Mouse (Mus musculus): ENCODE results near the gene Hcn3.

The Hcn3 gene

DNA sequence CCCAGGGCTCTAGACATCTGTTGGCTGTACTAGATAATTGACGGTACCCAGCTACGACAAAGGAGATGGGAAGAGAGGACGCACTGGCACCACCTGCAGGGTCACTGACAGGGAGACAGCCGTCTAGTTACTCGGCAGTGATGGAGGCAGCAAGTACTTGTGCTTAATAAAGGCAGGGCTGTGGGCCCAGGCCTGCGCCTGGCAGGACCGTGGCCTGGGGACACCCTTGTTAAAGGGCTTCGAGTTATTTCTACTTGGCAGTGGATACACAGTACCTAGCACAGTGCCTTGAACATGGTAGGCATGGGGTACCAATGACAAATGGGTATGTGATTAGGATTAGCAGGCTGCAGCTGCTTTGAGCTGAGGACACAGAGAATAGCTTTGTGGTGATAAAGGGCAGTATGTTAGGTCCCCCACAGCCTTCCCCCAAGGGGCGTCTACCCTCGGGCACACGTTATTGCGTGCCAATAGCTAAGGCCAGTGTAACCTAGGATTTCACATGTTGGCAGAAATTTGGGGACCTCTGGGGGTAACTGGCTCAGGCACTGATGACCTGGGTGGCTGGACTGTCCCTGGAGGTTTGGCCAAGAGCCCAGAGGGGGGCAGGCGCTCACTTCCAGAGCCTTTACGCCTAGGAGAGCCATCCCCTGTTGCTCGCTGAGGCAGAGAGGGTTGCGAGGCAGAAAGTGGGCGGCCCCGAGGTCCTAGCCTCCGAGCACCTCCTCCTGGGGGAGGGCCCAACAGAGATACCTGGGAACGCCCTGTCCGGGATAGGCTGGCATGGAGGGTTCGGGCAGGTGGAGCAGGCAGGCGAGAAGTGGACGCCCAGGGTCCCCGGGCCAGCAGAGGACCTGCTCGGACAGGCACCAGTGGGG is 12.7 kb downstream of the Hcn3 start:
- DNase-seq (ENCODE audit: low read depth, low spot score), result no peak

GRCm38 (mm10) chr3:89145566-89145965 is 14.4 kb downstream of the Hcn3 start:
- DNase-seq (ENCODE audit: low read depth, low spot score), result no peak

DNA sequence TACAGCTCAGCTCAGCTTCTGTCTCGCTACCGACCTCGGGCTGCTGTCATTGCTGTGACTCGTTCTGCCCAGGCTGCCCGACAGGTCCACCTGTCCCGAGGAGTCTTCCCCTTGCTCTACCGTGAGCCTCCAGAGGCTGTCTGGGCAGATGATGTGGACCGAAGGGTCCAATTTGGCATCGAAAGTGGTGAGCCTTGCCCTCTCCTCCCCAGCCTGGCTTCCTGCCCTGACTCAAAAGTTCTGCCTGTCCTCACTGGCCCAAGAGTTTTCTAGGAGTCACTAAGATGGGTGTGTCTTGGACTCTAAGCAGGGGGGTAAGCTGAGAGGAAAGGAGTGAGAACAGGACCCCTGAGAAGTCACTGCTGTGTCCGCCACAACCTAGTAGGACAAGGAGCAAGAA is 15.2 kb downstream of the Hcn3 start:
- no peak for DNase-seq (ENCODE audit: low read depth, low spot score)

DNA sequence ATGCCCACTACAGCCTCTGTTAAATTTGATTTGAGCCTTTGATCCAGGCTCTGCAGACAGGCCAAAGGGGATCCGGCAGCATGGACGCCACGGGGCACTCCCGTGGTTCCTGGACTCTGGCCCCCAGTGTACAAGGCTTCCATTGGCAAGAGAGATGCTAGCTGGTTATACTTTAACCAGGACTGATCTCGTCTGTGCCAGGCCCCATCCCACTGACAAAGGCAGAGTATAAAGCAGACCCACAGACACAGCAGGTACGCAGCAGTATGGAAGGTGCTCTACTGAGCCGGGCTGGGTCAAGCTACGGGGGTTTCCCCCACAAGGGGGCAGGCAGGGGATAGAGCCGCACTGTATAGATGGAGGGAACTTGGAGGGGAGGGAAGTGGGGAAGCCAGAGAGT is 23.6 kb downstream of the Hcn3 start:
- DNase-seq (ENCODE audit: low read depth, low spot score), result no peak

DNA sequence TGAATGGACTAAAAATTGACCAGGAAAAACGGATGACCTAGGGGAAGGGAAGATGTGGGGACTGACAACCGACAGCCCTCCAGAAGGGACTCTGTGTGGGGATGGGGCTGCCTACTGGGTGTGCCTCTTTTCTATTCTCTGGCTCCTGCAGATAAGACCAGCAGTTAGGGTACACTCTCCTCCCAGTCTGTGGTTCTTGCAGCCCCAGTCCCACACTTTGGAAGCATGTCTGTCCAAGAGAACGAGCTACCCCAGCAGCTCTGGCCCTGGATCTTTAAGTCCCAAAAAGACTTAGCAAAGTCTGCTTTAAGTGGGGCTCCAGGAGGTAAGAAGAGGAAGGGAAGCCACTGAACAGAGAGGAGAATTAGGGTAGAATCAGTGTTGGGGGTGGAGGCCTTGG is 24.0 kb downstream of the Hcn3 start, which contains the start of gene Pklr:
Pklr (plus strand) TSS at position 185 of the 400 bp plus-strand sequence.
- DNase-seq (ENCODE audit: low read depth, low spot score), result no peak

DNA sequence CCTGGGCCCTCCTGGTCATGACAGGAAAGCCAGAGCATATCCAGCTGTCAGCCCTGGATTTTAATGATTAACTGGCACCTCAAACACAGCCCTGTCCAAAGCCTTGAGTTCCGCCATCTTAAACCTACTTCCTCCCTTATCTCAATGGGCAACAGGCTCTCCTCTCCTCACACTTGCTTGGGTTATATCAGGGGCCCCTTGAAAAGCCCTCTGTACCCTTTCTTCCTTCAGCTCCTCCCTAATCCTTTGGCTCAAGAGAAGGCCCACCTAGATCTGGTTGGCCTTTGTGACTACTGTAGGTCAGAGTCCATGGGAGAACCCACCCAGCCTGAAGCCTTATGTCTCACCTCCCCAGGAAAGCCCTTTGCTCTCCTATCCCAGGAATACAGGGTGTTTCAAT is 26.2 kb downstream of the Hcn3 start:
- DNase-seq (ENCODE audit: low read depth, low spot score), result no peak

DNA sequence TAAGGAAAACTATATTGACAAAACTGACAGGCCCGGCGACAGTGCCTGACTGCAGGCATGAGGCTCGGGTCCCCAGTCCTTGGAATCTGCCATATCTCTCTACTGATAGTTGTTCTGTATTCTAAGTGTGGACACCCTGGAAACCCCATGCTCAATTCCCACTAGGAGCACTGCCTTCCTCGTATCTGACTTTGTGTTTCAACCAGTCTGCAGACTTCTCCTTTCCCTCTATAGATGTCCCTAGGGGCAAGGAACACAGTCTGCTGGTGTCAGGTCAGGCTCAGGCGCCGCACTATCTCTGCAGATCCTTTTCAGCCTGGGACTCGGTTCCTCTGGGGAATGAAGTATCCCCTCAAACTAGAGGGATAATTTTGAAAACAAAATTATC is 26.9 kb downstream of the Hcn3 start:
- DNase-seq (ENCODE audit: low read depth, low spot score), result no peak

DNA sequence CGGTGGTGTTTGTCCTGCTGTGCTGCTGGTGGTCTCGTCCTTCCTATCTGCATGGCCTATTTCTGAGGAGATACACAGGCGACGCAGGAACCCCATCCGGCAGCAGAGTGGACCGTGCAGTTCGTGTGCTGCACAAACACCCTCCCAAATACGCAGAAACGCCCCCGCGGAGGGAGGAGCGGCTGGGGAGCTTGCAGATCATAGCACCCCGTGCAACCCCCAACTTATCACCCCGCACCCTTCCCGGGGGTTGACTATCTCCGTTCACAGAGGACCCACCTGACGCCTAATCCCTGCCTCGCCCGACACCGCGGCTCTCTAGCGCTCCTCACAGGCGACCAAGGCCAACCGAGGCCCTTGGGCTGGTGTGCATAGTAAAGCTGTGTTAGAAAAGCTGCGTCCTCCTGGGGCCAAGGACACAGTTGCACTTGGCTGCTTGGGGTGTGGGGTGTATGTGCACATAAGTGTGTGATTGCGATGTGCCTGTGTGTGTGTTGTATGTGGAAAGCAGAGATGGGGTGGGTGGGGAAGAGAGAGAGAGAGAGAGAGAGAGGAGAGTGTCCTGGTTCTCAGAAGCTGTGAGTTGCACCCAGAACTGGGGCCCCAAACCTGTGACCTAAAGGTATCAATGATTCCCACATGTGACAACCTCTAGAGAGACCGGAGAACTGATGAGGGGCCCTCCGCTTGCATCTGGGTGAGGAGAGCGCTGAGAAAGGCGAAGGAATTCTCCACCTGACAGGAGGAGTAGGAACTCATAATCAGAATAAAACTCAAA is 27.5 kb downstream of the Hcn3 start:
- DNase-seq (ENCODE audit: low read depth, low spot score), result peak; percentile 17

- DNase-seq (ENCODE audit: low read depth, low spot score), result no peak
Observed at GRCm38 (mm10) chr3:89131816-89132215, 28.2 kb downstream of the Hcn3 start.

DNA sequence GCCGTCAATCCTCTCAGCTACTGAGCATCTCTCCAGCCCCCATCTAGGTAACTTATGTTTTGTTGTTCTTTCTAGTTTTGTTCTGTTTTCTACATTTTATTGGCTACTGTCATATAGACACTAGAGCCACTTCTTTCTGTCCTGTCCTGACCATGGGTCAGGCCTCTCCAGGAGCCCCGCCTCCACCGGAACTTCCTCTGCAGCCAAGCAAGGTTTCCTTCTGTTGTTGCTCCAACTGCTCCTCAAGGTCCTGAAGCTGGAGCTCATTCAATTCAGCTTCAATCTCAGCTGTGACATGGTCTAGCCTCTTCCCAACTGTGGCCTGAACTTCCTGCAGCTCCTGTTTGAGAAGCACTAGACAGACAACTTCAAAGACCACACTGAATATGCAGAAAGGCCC is 30.1 kb downstream of the Hcn3 start:
- no peak for DNase-seq (ENCODE audit: low read depth, low spot score)

GRCm38 (mm10) chr3:89125981-89126380 is 34.0 kb downstream of the Hcn3 start:
- DNase-seq (ENCODE audit: low read depth, low spot score), result no peak

DNA sequence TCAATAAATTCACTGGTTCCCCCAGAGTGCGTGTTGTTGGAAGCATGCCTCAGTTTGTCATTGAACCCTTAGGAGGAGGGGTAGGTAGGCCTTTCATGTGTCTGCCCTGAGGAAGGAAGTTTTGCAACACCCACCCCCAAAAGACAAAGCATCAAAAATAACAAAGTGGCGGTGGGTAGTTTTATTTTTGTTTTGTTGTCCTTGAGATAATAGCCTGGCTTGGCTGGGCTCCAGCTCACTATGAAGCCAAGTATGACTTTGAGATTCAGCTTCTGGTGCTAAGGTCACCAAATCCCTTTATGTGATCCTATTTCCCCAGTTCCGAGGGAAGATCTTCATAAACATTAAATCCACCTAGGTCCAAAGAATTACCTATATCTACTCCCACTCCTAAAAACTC is 35.8 kb downstream of the Hcn3 start:
- no peak for DNase-seq (ENCODE audit: low read depth, low spot score)

- no peak for DNase-seq (ENCODE audit: low read depth, low spot score)
Observed at GRCm38 (mm10) chr3:89123313-89123712, 36.7 kb downstream of the Hcn3 start.

DNA sequence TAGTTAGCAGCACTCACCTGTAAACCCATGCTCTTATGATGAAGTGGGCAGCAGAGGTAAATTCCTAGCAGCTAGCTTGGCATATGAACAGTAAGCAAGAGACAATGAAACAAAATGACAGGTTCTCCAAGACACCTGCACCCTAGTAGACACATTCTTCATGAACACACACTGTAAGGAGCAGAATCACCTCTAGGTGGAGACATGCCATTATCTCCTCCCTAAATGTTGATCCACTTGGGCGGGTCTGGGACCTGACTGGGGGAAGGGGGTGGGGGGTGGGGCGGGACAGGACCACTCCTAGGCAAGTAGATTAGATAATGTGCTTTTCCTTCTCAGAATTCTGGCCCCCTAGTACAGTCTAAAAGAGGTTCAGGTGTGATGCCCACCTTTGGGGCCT is 44.5 kb downstream of the Hcn3 start:
- DNase-seq (ENCODE audit: low read depth, low spot score), result peak; percentile 63

DNA sequence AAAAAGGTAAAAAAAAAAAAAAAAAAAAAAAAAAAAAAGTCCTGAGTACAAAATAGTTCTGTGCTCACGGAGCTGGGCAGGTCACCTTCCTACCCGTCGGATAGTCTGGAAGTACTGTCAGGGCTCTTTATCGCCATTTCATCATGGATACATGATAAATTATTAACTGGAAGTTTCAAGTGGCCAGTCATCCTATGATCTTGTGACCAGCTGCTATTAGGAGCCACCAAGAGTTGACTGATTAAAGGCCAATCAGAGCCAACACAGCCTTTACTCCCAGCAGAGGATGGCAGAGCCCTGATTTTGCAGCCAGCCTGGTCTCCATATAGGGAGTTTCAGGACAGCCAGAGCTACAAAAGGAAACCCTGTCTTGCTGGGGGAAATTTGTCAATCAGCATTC is 46.9 kb downstream of the Hcn3 start:
- DNase-seq (ENCODE audit: low read depth, low spot score), result no peak

- no peak for DNase-seq (ENCODE audit: low read depth, low spot score)
Observed at GRCm38 (mm10) chr3:89108146-89108545, 51.9 kb downstream of the Hcn3 start.

DNA sequence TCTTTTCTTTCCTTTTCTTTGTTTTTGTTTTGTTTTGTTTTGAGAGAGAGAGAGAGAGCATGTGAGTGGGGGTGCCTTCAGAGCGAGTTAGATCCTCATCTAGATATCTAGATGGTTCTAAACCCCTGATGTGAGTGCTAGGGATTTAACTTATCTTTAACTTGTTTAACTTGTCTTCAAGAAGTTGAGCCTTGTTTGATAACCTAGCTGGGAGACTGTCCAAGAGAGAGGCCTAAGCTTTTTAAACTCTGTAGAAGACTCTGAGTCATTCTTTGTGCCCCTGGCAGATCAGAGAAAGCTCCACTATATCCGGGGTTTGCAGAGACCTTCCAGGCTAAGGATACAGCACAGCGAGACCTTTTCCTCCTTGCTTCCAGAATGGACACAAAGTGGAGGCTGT is 52.5 kb downstream of the Hcn3 start:
- no peak for DNase-seq (ENCODE audit: low read depth, low spot score)

DNA sequence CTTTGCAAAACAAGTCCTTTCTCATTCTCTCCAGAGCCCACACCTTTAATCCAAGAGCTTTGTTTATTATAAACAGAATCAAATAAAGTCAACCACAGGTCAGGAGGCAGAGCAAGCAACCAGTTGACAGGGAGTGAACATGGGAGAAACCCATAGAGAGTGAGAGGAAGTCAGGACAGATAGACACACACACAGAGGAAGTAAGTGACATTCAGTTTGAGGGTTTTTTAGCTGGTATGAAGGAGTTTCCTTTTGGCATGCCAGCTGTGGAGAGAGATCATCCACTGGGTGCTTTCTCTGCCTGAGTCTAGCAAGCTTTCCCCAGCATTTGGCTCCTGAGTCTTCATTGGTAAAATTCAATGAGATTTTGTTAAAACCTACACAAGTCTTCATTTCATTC is 53.1 kb downstream of the Hcn3 start:
- no peak for DNase-seq (ENCODE audit: low read depth, low spot score)

GRCm38 (mm10) chr3:89103291-89103595 is 56.8 kb downstream of the Hcn3 start:
- no peak for DNase-seq (ENCODE audit: low read depth, low spot score)

GRCm38 (mm10) chr3:89102495-89103290 is 57.3 kb downstream of the Hcn3 start:
- DNase-seq (ENCODE audit: low read depth, low spot score), result no peak

DNA sequence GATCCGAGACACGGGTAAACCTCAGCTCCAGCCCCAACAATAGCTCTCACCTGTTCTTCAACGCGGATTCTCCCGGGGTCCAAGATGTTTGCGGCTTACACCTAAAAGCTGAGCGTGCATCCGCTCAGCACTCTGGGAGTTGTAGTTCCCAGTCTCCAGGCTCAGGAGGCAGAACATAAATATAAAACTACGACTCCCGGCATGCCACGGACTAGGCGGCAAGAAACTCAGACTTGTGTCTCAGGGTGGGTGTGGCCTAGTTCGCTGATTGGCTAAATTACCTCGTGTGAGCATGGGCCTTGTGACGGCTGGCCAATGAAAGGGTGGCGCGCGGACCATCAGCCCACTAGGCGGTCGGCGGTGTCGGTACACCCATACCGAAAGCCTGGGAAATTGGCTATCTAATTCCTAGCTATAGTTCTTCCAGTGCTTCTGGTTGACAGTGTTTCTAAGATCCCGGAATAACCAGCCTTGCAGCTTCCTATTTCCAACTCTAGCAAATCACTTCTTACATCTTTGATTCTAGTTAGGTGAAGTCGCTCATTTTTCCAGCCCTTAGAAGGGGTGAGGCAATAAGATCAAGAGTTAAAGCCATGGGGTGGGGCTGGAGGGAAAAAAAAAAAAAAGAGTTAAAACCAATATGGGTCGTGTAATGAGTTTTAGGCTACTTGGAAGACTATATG is 58.0 kb downstream of the Hcn3 start, which contains the start of gene Fdps:
Fdps (minus strand) TSS at position 148 of the 683 bp plus-strand sequence.
- DNase-seq (ENCODE audit: low read depth, low spot score), result peak; percentile 98

DNA sequence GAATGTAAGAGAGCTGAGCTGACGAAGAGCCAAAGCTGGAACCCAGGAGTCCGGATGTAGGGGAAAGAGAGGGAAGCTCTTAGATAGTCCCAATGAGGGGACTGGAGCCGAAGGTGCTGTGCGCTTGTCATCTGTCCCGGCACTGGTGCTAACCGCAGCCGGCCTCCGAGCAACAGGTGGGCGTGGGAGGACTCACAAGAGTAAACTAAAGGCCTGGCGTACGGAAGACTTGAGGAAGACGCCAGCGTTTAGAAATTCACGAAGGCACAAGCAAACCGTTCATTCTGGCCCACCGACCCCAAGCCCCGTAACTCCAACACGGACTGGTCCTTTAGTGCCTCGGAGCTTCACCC is 58.6 kb downstream of the Hcn3 start:
- DNase-seq (ENCODE audit: low read depth, low spot score), result no peak

Measured in CD4-positive helper T cell, adult 2 months (primary cell).